Comparison of ENCODE assay signal across 20 mouse cellular contexts in genomic region chr3:58110911-58111476, GRCm38 (mm10).
"Had no signal": no experiment of that assay in that cellular context is flagged by ENCODE, and none has a peak within 500 bp of the region (broad histone marks: within the 10 kb centered on the region; RNA-seq: fewer than 3 reads in every experiment).

No protein-coding gene starts in this region.

- H3K27ac ChIP-seq: kidney, postnatal 0 days; limb, embryonic 12.5 days; limb, embryonic 15.5 days; liver, embryonic 14.5 days; macrophage; midbrain, embryonic 12.5 days; midbrain, embryonic 15.5 days; neural tube, embryonic 12.5 days; neural tube, embryonic 15.5 days; stomach, postnatal 0 days had no signal

- H3K4me1 ChIP-seq: limb, embryonic 12.5 days; limb, embryonic 15.5 days; midbrain, embryonic 15.5 days; neural tube, embryonic 15.5 days had no signal

- H3K9me3 ChIP-seq: limb, embryonic 12.5 days; limb, embryonic 15.5 days; midbrain, embryonic 12.5 days; midbrain, embryonic 15.5 days; neural tube, embryonic 12.5 days; neural tube, embryonic 15.5 days had no signal

- H3K4me3 ChIP-seq: limb, embryonic 12.5 days; limb, embryonic 15.5 days; midbrain, embryonic 12.5 days; midbrain, embryonic 15.5 days; neural tube, embryonic 12.5 days; neural tube, embryonic 15.5 days had no signal

- H3K36me3 ChIP-seq: limb, embryonic 12.5 days; limb, embryonic 15.5 days; midbrain, embryonic 12.5 days; midbrain, embryonic 15.5 days; neural tube, embryonic 12.5 days; neural tube, embryonic 15.5 days had no signal

- H3K9ac ChIP-seq: limb, embryonic 12.5 days; limb, embryonic 15.5 days; liver, embryonic 14.5 days; liver, postnatal 0 days; lung, embryonic 14.5 days; midbrain, embryonic 12.5 days; midbrain, embryonic 15.5 days; neural tube, embryonic 12.5 days; neural tube, embryonic 15.5 days had no signal

- DNase-seq: left cerebral cortex, postnatal 4 days; liver, postnatal 0 days; lung, embryonic 14.5 days; thymus, adult 2 months; thymus, postnatal 14 days; thymus, postnatal 4 days had no signal

- ATAC-seq: inflammation-experienced regulatory T-cells, adult 6 months; intestine, embryonic 16.5 days; liver, postnatal 0 days; lung, postnatal 0 days; midbrain, embryonic 15.5 days had no signal

- H3K27me3 ChIP-seq: limb, embryonic 12.5 days; limb, embryonic 15.5 days; midbrain, embryonic 12.5 days; midbrain, embryonic 15.5 days; neural tube, embryonic 12.5 days; neural tube, embryonic 15.5 days had no signal

- H3K4me2 ChIP-seq: limb, embryonic 12.5 days; limb, embryonic 15.5 days; liver, embryonic 11.5 days; lung, embryonic 14.5 days; midbrain, embryonic 12.5 days; midbrain, embryonic 15.5 days; neural tube, embryonic 12.5 days; neural tube, embryonic 15.5 days had no signal
